Mouse (Mus musculus) adrenal gland, postnatal 14 days (tissue): ENCODE data around the gene Mgat5b. TPM values are rescaled to one million over a fixed set of nuclear protein-coding genes. Genes with fewer than 3 reads are reported as not detected.
"Not testable (repeated sequence)": the region's sequence is repeated elsewhere in the genome, so short reads cannot be mapped to it uniquely, and the experiment has no call there.

Source experiments
- DNase-seq: peaks from one replicate; pipeline ENCODE4 v3.0.0; 2021; ENCODE audit warnings: mixed read lengths
- long read RNA-seq, 2 experiments: library from polyadenylated mRNA; stranded (forward); transcript quantifications; one replicate each; pipeline ENCODE4 v2.0.0; 2021
- total RNA-seq: library from RNA; stranded (reverse); gene quantifications from 2 replicates; pipeline ENCODE4 v1.2.3, GENCODE M21; 2021

Mgat5b gene
- total RNA-seq, result 0.56 and 0.59 TPM in 2 replicates
- long read RNA-seq, experiment 1, partial matches to known transcripts, result 0 of 1 reads
- long read RNA-seq, experiment 1, other reads (novel, unspliced or antisense), result 1 of 1 reads
- long read RNA-seq, experiment 2, result 0 reads

DNA sequence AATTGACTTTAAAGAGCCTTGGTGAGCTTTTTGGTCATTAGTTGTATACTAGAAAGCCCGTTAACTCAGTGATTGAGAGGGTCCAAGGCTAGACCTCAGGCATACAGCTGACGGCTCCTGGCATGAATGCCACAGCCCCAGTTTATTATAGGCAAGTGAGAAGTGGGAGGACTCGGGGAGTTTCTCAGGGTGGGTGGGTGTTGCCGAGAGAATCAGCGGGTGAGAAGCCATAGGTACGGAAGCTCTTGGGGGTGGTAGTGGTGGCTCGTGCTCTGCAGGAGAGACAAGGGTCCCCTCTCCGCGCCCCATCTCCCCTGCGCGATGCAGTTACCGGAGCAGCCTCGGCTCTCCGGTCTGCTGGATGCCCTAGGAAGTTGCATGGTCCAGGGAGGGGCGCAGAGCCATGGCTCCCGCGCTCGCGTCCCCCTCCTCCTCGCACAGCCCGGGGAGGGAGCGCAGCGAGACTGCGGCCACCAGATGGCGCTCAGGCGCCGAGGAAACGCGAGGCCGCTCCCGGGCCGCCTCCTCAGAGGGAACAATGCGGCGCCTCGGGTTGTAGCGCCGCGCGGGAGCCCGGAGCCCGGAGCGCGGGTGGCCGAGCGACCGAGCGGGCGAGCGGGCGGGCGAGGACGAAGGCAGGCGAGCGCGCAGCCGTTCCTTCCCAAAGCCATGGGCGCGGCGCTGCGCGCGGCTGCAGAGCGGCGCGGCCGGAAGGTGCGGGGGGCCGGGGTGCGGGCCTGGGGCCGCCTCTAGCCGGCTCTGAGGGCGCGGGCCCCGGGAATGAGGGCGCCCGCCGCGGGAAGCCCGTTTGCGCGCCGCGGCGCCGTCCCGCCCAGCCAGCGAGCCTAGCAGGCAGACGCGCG lies at the start of gene Mgat5b:
Gene Mgat5b (plus strand): TSS at position 541 of the 863 bp plus-strand sequence.
- peak; percentile 89 for DNase-seq

- no peak for DNase-seq
Observed at GRCm38 (mm10) chr11:116869223-116869622, 49.4 kb upstream of the Mgat5b start.

GRCm38 (mm10) chr11:116869641-116870040 lies 49.0 kb upstream of the Mgat5b start:
- DNase-seq, result no peak

DNA sequence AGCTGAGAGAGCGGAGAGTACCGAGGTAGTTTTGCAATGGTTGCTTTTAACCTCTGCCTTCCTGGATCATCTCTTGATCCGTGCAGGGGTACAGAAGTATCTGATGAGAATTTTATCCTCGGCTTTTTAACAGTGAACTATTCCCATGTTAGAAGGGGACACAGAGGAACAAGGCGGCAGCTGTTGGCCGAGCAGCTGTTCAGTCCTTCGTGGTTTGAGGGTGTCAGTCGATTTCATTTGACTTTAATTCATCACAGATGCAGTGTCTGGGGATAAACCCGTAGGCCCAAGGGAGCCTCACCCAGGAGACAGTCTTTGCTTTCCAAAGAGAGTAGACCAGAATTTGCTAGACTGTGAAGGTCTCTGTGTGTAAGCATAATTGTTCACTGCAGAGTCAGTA lies 47.1 kb upstream of the Mgat5b start:
- no peak for DNase-seq

DNA sequence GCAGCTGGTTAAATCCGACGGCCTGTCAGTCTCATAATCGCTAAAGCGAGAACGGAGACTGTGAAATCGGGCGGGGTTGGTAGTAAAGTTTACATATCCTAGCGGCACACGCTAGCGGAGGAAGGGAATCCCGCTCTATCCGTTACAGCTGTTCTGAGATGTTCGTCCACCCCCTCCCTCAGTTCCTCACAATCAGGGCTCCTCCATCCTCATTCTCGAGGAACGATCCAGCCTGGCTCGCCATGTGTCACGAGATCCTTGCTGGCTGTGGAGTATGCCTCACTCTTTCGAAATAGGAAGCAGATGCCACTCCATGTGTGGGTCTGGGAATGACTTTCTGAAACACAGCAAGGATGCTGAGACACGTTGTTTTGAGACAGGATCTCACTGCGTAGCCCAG lies 44.7 kb upstream of the Mgat5b start:
- no peak for DNase-seq

DNA sequence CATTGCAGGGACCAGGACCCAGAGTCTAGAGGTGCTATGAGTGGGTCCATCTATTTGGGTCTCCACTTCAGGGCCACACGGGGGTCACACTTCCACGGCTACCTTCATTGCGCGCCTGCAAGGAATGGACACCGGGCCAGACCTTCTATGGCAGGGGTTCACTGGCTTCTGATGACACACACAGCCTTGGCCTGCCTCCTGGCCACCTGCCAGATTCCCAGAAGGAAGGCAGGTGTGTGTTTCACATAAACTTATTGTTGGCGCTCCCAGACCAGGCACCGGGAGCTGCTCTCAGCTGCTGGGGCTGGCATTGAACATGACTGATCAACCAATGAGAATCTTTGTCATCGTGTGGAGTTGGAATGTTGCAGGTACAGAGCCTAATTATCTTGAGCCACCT lies 40.2 kb upstream of the Mgat5b start:
- peak; percentile 19 for DNase-seq

- no peak for DNase-seq
Observed at GRCm38 (mm10) chr11:116880839-116881238, 37.8 kb upstream of the Mgat5b start.

DNA sequence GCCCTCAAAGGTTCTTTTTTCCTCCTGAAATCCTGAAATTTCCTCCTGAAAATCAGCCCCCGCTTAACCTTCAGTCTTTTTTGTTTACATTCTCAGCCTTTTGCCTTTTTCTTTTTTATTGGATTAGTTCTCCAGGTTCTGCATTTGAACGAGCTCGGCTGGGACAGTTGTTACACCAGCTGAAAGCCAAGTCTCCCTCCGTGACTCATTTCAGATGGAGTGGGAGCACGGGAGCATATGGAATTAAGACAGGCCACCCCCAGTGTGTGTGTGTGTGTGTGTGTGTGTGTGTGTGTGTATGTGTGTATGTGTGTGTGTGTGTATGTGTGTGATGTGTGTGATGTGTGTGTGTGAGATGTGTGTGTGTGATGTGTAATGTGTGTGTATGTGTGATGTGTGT lies 37.2 kb upstream of the Mgat5b start:
- DNase-seq, result no peak

DNA sequence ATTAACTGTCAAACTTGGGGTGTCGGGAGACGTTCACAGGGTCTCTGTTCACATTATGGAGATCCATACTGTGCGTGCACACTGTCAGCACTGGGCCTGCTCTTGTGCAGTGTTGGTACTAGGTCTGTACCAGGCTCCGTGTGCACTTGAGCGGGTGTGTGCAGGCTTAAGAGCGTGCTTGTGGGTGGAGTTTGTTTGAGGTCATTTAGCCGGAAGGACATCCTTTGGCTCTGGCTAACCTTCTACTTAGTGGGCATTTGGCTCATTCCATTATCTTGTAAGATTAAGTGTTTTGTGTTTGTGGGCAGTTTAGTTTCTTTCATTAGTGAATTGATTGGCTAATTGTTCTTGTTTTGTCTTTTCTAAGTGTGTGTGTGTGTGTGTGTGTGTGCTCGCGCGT lies 36.2 kb upstream of the Mgat5b start:
- DNase-seq, result no peak

GRCm38 (mm10) chr11:116884061-116884460 lies 34.6 kb upstream of the Mgat5b start:
- no peak for DNase-seq

DNA sequence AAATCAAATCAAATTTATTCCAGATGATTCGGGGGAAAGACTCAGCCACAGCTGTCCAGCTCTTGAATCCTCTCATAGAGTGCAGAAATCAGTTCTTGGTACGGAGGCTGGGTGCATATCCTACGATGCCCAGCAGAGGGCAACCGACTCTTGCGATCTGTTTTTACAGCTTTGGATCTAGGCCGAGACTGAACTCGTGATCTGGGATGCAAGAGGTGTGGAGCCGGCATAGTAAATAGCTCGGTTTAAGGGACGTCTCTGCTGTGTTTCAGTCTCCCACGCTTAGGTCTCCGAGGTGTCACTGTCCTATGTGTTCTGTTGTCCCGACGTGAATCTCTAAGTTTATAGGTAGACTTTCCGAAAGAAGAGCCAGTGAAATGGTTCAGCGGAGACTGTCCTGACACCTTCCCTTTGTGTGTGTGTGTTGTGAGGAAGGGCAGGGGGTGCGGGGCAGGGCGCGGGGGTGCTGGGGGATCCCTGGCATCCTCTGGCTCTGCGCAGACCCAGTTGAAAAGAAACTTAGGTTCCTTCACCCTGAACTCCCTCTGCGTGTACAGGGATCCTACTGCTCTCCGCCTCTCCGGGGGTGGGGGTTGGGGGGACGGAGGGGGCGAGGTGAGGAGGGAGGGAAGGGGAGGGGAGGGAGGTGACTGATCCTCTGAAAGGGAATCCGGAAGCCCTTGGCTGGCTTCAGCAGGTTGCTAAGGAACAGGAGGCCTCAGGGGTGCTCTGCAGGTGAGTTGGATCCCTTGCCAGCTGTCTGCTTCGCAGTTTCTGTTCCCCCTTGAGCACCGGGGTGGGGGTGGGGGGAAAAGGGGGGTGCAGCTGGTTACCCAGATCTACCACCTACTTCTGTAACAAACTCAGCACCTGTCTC lies 33.1 kb upstream of the Mgat5b start:
- peak; percentile 82 for DNase-seq

- DNase-seq, result no peak
Observed at GRCm38 (mm10) chr11:116887136-116887535, 31.5 kb upstream of the Mgat5b start.

DNA sequence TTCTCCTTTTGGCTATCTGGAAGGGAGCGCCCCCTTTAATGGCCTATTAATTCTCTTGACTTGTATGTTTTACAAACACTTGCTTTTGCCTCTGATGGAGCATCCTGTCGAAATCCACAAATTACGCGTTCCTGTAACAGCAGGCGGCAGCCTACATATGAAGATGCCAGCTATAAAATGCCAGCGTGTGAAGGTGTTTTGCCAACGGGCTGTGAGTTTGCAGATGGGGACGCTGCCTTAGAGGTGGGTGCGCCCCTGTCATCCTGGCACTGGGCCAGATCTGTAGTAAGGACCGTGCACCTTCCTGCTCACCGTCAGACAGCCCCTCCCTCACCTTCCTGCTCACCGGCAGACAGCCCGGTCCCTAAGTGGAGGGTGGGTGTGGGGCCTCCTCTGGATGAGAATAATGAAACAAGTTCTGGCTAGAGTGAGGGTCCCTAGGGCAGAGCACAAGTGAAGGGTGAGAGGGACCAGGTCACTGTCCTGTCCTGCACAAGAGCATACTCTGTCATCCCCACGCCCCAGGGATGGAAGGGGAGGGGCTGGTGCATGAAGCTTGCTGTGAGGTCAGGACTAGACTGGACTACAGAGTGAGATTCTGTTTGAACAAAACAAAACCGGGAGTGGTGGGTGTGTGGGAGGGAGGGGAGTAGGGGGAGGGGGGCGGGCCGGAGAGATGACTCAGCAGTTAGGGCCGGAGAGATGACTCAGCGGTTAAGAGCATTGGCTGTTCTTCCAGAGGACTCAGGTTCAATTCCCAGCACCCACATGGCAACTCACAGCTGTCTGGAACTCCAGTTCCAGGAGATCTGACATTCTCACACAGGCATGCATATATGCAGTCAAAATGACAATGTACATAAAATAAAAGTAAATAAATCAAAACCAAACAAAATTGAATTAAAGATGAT lies 24.9 kb upstream of the Mgat5b start:
- DNase-seq, result no peak

DNA sequence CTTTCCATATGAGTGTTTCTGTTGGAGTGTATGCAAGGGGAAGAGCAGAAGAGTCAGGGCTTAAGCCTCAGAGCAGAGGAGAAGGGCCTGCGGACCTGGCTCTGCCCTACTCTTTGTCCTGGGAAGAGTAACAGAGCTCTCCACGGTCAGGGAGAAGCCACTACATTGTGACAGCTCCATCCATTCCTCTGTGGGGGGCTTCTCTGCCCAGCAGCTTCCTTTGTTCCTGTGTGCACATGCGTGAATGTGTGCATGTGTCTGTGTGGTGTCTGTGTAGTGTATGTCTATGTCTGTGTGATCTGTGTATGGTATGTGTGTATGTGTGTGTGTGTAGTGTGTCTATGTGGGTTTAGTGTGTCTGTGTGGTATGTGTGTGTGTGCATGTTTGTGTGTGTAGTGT lies 23.3 kb upstream of the Mgat5b start:
- DNase-seq, result no peak

- DNase-seq, result no peak
Observed at GRCm38 (mm10) chr11:116899247-116899646, 19.4 kb upstream of the Mgat5b start.

- not testable (repeated sequence) for DNase-seq
Observed at GRCm38 (mm10) chr11:116902588-116902987, 16.1 kb upstream of the Mgat5b start.

DNA sequence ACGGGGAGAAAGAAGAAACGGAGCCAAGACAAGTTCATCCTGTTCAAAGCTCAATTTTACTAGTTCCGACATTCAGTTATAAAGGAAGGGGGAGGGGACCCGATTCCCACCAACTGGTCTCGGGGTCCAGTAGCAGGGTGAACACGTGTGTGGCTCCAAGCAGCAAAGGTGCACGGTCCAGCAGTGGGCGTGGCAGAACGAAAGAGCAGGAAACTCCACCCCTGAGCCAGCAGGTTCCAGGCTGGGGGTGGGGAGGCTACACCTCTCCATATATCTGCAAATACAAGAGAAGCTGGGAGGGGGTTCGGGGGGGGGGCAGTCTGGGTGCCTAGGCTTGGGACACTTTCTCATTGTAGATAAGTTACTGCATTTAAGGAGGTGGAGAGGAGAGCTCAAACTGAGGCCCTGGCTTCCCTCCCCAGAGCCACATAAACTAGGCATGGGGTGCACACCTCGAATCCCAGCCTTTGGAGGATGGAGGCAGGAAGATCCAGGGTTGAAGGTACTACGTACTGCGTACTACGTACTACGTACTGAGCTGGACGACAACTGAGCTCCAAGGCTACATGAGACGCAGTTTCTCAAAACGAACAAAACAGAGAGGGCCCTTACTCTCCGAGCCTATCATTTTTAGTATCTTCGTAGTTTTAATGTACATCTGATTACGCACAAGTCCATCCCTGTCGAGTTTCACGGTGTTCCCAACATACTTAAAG lies 12.8 kb upstream of the Mgat5b start:
- no peak for DNase-seq

DNA sequence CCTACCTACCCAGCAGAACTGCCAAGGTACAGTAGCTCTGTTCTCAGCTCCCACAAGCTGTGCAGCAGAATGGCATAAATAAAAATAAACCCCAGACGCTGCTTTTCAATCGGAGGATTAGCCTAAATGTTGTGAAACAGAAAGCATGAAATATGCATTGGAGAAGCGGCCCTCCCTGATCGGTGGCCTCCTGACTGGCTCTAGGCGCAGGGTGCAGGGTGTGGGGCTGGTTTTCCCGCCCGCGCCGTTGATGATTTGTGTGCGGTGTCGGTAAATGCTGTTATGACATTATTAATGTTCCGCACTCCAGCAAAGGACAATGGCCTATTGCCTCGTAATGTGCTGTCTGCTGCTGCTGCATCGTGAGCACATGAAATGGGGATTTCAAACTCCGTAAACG lies 5.1 kb upstream of the Mgat5b start:
- DNase-seq, result no peak

DNA sequence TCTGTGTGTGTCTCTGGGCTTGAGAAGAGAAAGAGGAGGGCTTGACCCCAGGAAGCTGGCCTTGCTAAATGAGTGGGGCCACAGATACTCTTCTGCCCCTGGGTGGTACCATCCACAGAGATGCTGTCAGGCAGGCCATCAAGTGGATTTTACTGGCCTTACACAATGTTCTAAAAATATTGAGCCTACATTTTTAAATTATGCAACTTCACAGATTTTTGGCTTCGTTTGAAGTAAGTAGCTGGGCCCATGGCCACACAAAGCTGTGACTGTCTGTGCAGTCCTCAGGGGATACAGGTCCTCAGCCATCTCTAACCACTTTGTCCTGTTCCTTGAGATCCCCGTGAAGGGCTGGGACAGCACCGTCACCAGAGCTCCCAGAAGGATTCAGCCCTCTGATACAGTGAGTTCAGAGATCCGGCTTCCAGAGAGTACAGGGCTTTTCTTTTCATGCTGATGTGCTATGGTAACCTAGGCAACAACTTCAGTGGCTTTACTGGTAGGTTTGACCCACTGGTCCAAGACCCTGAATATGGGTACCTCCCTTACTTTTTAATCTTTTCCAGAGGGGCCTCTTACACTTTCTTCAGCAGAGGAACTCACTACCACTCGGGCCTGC lies 4.3 kb upstream of the Mgat5b start:
- DNase-seq, result no peak

GRCm38 (mm10) chr11:116915241-116915640 lies 3.4 kb upstream of the Mgat5b start:
- DNase-seq, result no peak

DNA sequence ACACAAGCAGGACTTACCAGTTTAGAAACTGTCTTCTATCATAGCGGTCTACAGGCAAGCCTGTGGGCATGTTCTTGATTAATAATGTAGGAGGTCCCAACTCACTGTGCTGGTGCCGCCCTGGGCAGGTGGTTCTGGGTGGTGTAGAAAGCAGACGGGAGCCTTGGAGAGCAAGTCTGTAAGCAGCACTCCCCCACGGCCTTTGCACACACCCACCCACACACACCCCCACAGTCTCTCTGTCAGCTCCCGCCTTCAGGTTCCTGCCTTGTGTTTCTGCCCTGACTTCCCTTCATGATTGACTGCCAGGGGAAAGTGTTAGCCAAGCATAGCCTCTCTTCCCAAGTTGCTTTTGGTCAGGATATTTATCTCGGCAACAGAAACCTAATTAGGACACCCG lies 1.3 kb upstream of the Mgat5b start:
- DNase-seq, result no peak
